ENCODE assay signal across 14 mouse cellular contexts in the genomic region with DNA sequence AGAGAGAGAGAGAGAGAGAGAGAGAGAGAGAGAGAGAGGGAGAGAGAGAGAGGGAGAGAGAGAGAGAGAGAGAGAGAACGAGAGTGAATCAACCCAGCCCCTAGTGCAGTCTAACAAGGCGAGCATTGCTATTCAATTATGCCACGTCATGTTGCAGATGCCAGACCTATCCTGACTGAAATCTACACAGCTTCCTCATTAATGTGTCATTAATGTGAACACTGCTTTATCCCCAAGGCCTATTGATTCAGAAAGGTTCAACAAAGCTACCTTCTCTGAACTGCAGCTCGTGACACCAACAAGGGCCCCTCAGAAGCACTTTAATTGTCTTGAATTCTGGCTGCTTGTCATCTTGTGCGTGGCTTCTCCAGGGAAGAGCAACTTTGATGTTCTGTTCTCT.
"Had no signal": no experiment of that assay in that cellular context is flagged by ENCODE, and none has a peak within 500 bp of the region (broad histone marks: within the 10 kb centered on the region; RNA-seq: fewer than 3 reads in every experiment).

No protein-coding gene starts in this region.

- H3K27ac ChIP-seq: kidney, postnatal 0 days; limb, embryonic 13.5 days; liver, embryonic 14.5 days; neural tube, embryonic 12.5 days had no signal

- H3K4me2 ChIP-seq: limb, embryonic 13.5 days; neural tube, embryonic 12.5 days had no signal

- H3K9me3 ChIP-seq: limb, embryonic 13.5 days; neural tube, embryonic 12.5 days had no signal

- ATAC-seq: intestine, embryonic 16.5 days had no signal

- H3K36me3 ChIP-seq: limb, embryonic 13.5 days; neural tube, embryonic 12.5 days had no signal

- H3K9ac ChIP-seq: limb, embryonic 13.5 days; liver, embryonic 14.5 days; neural tube, embryonic 12.5 days had no signal

- H3K4me1 ChIP-seq: limb, embryonic 13.5 days; neural tube, embryonic 12.5 days had no signal

- H3K27me3 ChIP-seq: neural tube, embryonic 12.5 days had no signal

- H3K4me3 ChIP-seq: limb, embryonic 13.5 days; neural tube, embryonic 12.5 days had no signal

- DNase-seq: kidney, adult 2 months; kidney, postnatal 36 days; layer of hippocampus, adult 9-11 months; layer of hippocampus, postnatal 36 days; left cerebral cortex, postnatal 4 days; lung, adult 18-20 months; right cerebral cortex, adult 18-20 months; right cerebral cortex, postnatal 25 days; thymus, postnatal 36 days had no signal
